Mouse (Mus musculus) common myeloid progenitor, adult 5-6 weeks (primary cell): ENCODE results near the gene Tnc. TPM values are rescaled to one million over a fixed set of nuclear protein-coding genes. Genes with fewer than 3 reads are reported as not detected.
"Not testable (repeated sequence)": the region's sequence is repeated elsewhere in the genome, so short reads cannot be mapped to it uniquely, and the experiment has no call there.

Source experiments
- ATAC-seq: replicated peaks from 2 replicates; pipeline ENCODE4 v1.8.0; 2016; ENCODE audit warnings: low read depth, mild to moderate bottlenecking, moderate TSS enrichment, inconsistent platforms; ENCODE audit not compliant: poor library complexity, severe bottlenecking
- total RNA-seq: library from RNA; stranded (forward); fragments of 200-1000, 187-1606 nt; gene quantifications from 2 replicates; pipeline ENCODE4 v1.2.3, GENCODE M21; 2017

Gene Tnc
- total RNA-seq, 1 experiment from 2014 or later, result 0.05 TPM

GRCm38 (mm10) chr4:63971762-63972161 lies 75.1 kb downstream of the Tnc start:
- ATAC-seq, result no peak

GRCm38 (mm10) chr4:63970925-63971324 lies 75.9 kb downstream of the Tnc start:
- peak; percentile 99 for ATAC-seq

GRCm38 (mm10) chr4:63969891-63970290 lies 76.9 kb downstream of the Tnc start:
- no peak for ATAC-seq

GRCm38 (mm10) chr4:63963410-63963809 lies 83.4 kb downstream of the Tnc start:
- ATAC-seq, result no peak

GRCm38 (mm10) chr4:63961858-63962468 lies 84.9 kb downstream of the Tnc start:
- no peak for ATAC-seq

- ATAC-seq, result no peak
Measured at GRCm38 (mm10) chr4:63958601-63959000, 88.2 kb downstream of the Tnc start.

GRCm38 (mm10) chr4:63950054-63950453 lies 96.8 kb downstream of the Tnc start:
- ATAC-seq, result no peak

- not testable (repeated sequence) for ATAC-seq
Measured at GRCm38 (mm10) chr4:63948688-63949073, 98.1 kb downstream of the Tnc start.

GRCm38 (mm10) chr4:63948066-63948687 lies 98.6 kb downstream of the Tnc start:
- ATAC-seq, result peak; percentile 93

GRCm38 (mm10) chr4:63943813-63944212 lies 103.0 kb downstream of the Tnc start:
- no peak for ATAC-seq

GRCm38 (mm10) chr4:63942875-63943274 lies 103.9 kb downstream of the Tnc start:
- peak; percentile 95 for ATAC-seq

- peak; percentile 34 for ATAC-seq
Measured at GRCm38 (mm10) chr4:63941420-63941819, 105.4 kb downstream of the Tnc start.

- ATAC-seq, result no peak
Measured at GRCm38 (mm10) chr4:63939428-63939827, 107.4 kb downstream of the Tnc start.

- no peak for ATAC-seq
Measured at GRCm38 (mm10) chr4:63935960-63936359, 110.9 kb downstream of the Tnc start.

GRCm38 (mm10) chr4:63935314-63935713 lies 111.5 kb downstream of the Tnc start:
- ATAC-seq, result no peak

- ATAC-seq, result no peak
Measured at GRCm38 (mm10) chr4:63930863-63931262, 116.0 kb downstream of the Tnc start.

- ATAC-seq, result no peak
Measured at GRCm38 (mm10) chr4:63929490-63929889, 117.3 kb downstream of the Tnc start.

GRCm38 (mm10) chr4:63928192-63928591 lies 118.6 kb downstream of the Tnc start:
- ATAC-seq, result no peak

GRCm38 (mm10) chr4:63917181-63917580 lies 129.6 kb downstream of the Tnc start:
- no peak for ATAC-seq

GRCm38 (mm10) chr4:63916753-63917152 lies 130.1 kb downstream of the Tnc start:
- no peak for ATAC-seq

GRCm38 (mm10) chr4:63916288-63916687 lies 130.5 kb downstream of the Tnc start:
- no peak for ATAC-seq
